Mouse (Mus musculus) E14TG2a.4 (cell line): ENCODE measurements around the gene Pcyt2.

Source experiments
- CTCF ChIP-seq: conservative IDR thresholded peaks from 2 replicates; pipeline ENCODE4 v1.5.1; 2014; ENCODE audit warnings: low read length
- NANOG ChIP-seq: IDR thresholded peaks from 2 replicates; pipeline ENCODE4 v1.6.1; 2014; ENCODE audit warnings: borderline replicate concordance, low read length, mixed read lengths
- POU5F1 ChIP-seq: IDR thresholded peaks from 2 replicates; pipeline ENCODE4 v1.6.1; 2014; ENCODE audit warnings: low read length, borderline replicate concordance

GRCm38 (mm10) chr11:120579316-120580107, 38.2 kb downstream of the Pcyt2 start:
- TF ChIP-seq CTCF (peak; percentile 100), NANOG (no peak), POU5F1 (no peak)
